Mouse (Mus musculus) skeletal muscle tissue, adult 2 months (tissue): ENCODE data around the gene Il22ra1.

Experiments
- DNase-seq: peaks from one replicate; pipeline ENCODE4 v3.0.0-alpha.2; 2012; ENCODE audit warnings: low read depth, low spot score

Il22ra1 gene

DNA sequence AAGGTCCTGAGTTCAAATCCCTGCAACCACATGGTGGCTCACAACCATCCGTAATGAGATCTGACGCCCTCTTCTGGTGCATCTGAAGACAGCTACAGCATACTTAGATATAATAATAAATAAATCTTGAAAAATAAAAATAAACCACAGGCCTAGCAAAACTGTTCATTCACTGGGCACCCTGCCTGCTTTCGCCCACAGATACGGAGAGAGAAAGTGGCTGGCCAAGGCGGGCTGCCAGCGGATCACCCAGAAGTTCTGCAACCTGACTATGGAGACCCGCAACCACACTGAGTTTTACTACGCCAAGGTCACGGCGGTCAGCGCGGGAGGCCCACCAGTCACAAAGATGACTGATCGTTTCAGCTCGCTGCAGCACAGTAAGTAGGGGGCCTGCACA is 5.9 kb downstream of the Il22ra1 start:
- DNase-seq: no peak

DNA sequence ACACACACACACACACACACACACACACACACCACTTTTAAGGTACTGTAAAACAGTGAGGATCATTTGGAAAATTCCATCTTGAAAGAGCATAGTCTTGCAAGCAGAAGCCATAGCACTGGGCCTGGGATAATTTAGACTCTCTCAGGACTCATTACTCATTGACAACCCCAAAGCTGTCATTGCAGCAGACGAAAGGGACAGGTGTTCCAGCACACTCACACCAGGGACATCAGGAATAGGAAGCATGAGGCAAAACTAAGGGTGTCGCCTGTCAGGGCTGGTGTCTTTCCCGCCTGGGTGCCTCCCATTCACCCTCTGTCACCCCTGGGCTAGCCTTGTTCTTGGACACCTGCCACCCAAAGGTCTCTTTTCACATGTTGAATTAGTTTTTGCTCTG is 8.9 kb downstream of the Il22ra1 start:
- DNase-seq: peak; percentile 4

DNA sequence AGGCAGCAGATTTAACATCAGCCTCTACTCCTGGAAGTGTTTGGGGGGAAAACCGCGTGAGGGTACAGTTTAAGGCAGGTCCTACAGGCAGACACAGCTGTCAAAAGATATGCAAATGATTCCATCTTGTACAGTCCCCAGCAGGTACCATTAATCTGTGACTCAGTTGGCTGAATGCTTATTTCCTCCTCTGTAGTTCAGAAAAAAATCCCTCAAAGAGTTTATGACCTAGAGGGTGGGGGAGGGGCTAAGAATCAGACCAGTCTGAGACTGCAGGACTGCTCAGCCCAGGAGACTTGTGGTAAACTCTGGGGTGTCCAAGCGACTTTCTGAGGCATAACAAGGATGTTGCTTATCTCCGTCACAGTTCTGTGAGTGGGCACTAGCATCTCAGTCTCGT is 10.3 kb downstream of the Il22ra1 start:
- no peak for DNase-seq

DNA sequence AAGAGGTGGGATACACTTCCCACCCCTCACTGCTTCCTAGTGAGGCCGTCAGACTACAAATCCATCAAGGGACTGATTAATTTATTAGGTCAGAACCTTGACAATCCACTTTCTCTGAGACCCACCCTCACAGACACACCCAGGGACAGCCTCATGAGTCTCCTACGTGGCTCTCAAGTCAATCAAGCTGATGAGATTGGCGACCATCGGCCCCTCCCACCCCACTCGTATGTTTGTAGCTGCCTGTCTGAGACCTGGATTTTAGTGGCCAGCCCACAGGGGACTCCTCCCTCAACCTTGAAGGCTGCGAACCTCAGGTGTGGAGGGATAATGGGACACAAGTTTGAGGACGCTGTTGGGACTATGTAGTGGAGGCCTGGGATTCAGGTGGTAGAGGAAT is 11.2 kb downstream of the Il22ra1 start:
- no peak for DNase-seq

DNA sequence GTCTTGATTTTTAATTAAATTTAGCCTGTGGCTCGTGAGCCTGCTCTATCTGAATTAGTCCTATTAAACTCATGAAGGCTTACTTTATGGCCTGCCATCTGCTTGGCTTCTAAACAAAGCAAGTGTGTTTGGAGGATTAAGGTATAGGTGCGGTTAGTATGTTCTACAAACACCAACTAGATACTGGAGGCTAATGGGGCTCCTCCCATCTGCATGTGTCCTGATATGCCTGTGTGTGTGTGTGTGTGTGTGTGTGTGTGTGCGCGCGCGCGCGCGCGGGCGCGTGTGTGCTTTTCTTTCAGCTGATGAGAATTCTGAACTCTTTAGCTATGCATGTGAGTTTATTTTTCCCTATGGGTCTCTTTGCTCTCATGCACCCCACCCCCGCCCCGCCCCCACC is 11.7 kb downstream of the Il22ra1 start:
- no peak for DNase-seq

DNA sequence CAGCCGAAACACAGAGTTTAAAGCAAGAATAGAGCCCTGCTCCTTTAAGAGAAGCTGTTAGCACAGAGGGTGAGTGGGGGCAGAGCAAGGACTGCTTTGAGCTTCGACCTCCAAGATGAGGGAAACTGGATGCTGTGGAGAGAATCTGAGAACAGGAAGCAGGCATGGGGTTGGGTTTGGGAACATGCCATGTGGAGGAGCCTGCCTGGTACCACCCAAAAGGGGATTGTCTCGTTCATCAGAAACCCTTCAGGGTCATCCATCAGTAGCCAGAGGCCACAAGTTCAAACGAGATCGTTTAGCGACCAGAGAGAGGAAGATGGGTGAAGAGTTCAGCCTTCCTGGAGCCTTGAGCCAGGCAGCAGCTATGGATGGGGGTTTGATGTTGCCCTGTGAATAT is 15.5 kb downstream of the Il22ra1 start:
- DNase-seq: no peak

DNA sequence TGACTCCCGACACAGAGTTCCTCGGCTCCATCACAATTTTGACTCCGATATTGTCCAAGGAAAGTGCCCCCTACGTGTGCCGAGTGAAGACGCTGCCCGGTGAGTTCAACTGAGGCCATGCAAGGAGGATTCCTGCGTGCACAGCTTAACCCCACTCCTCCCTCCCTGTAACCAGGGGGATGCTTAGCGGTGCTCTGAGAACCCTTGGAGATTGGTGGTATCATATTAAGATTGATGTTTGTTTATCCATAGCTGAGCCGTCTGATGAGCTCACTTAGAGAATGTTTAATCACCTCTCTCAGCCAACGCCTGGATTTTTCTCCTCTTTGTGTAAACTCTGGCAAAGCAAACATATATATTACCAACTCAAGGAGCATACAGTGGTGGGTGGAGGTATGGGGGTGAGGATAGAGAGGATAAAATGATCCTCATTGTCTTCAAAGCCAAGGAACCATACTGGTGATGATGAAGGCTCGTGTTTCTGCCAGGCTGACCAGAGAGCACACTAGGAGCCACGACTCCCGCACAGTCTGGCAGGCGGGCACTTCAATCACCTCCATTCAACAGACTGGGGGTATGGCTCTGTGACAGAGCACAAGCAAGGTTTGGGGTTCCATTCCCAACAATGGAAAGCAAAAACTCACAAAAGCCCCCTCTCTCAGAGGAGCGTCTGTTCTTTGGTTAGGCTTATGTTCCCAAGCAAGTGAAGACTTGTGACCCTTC is 16.9 kb downstream of the Il22ra1 start:
- no peak for DNase-seq

DNA sequence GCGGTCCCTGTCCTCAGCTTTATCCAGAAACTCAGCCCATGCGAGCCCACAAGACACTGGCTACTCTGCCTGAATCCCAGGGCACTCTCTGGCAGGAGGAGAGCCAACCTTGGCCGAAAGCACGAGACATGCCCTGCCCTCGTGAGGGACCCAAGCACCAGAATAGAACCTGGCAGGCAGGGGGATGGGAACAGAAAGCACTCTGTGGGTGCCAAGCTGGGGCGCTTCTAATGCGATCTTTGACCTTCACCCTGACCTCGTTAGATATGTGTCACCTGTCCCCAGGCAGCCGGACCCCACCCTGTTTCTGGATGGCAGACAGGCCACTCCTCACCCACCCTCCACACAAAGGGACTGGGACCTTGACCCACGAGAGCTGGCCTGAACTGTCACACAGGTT is 17.6 kb downstream of the Il22ra1 start:
- peak; percentile 28 for DNase-seq

DNA sequence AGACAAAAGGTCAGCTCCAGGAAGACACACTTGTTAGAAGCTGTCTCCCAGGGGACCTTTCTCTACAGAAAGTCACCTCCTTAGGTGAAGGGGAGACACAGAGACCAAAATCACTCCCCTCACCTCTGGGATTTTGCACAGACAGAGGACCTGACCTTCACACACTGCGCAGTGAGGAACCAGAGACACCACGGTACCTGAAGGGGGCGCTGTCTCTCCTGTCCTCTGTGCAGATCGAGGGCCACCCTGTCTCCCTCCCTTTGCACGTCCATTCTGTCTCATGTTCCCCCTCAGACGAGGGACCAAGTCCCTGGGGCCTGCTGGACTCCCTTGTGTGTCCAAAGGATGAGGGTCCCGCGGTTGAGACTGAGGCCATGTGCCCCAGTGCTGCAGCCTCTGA is 22.9 kb downstream of the Il22ra1 start:
- no peak for DNase-seq

DNA sequence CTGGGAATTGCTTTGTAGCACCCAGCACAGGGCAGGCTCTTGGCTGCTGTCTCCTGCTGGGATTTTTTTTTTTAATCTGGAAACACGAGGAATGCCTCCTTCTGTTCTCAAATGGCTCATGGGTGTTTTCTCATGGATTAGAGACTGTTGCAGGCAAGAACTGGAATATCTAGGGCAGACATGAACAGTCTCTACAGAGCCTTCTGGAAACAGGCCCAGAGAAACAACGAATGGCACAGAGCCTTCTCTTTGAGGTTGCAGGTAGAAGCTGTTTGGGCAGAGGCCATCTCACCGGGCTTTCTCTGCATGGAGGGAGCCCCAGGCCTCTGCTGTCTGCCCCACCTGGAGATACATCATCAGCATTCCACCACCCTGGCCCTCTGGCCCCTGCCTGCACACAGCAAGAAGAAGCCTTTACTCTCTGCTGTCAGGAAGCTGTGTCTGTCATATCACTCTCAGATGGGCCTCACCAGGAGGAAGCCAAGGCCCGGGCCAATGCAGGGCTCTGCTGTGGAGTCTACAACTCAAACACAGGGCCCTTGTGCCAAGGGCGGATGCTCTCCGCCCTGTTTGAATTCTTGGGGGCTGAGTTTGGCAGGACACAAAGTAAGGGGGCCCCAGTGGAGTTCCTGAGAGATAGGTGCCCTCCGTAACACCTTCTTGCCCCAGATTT is 24.3 kb downstream of the Il22ra1 start:
- no peak for DNase-seq

DNA sequence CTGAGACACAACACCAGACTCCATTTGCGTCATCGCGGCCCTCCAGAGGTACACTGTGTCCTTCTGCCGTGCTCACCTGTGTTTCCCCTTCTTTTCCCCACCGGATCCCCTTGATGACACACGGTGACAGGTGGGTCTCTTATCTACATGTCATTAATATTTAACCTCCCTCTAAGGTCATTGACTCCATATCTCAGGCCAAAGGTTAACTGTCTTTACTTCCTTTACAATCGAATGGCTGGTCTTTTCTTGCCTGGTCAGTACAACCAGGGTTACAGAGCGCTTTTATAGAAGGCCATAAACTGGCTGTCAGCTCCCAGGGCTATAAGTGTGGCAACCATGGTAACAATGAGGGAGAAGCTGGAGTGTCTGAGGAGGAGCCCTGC is 24.8 kb downstream of the Il22ra1 start:
- no peak for DNase-seq

DNA sequence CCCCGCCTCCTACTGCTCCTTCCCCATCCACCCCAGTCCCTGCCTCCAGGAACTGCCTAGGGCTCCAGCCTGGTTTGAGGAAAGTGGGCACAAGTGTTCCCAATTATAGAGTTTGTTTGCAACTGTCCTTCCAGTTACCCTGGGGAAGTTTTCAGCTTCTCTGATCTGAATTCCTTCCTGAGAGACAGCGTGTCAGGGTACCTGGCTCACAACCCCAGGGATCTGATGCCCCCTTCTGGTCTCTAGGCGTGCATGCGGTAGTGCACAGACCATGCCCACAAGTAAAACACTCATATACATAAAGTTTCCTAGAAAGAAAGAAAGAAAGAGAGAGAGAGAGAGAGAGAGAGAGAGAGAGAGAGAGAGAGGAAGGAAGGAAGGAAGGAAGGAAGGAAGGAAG is 30.4 kb downstream of the Il22ra1 start:
- no peak for DNase-seq

DNA sequence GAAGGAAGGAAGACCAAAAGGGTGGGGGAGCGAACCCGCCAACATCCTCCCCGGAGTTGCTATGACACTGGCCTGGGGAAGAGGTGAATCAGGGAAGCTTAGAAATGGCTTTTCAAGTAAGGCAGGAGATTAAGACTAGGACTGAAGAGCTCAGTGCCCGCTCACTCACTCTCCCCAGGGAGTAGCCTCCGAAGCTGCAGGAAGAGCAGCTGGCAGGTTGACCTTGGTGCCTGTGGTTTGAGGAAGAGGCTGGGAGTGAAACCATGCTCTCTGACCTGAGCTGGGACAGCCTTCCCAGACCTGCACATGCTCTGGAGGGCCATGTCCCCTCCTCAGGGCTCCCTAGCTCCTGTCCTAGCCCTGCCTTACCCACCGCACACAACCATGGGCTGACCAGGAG is 30.9 kb downstream of the Il22ra1 start:
- no peak for DNase-seq

DNA sequence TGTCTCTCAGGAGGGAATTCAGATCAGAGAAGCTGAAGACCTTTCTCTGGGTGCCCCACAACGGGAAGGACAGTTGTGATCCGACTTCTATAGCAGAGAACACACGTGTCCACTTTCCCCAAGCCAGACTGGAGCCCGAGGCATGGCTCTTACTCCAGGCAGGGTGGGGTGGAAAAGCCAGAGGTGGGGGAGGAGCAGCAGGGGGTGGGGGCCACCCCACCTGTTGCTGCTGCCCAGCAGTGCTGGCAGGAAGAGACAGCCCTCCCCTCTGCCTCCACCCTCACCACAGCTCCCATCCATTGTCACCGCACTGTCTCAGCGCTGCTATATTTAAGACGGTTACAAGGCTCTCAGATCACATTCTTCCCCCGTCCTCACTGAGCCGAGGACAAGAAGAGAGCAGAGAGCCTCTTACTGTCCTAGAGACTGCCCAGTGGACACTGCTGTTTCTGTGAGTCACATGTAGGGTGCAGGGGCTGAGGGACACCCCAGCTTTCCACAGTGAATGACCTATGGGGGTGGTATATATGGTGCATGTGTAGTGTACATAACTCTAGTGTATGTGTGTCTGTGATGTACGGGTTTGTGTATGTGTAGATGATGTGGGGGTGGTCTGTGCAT is 31.5 kb downstream of the Il22ra1 start, which contains the start of gene Myom3:
TSS of gene Myom3 (plus strand) at position 360 of the 621 bp plus-strand sequence.
- no peak for DNase-seq

DNA sequence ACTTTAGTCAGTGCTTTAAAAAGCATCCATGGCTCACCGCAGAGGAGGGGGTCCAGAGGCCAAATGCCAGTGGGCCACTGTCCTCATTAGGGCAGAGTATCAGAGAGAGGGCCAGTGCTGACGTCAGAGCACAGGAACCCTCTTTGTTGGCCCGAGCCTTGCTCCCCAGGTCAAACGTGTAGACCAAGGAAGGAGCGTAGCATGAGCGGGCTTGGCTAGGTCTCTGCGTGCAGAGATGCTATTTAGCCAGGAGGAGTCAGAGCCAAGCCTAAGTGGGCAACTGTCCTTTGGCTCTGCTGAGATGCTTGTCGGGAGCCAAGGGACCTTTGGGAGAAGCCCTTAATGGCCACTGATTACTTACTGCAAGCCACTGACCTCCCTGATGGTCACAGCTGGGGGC is 33.1 kb downstream of the Il22ra1 start:
- DNase-seq: no peak

DNA sequence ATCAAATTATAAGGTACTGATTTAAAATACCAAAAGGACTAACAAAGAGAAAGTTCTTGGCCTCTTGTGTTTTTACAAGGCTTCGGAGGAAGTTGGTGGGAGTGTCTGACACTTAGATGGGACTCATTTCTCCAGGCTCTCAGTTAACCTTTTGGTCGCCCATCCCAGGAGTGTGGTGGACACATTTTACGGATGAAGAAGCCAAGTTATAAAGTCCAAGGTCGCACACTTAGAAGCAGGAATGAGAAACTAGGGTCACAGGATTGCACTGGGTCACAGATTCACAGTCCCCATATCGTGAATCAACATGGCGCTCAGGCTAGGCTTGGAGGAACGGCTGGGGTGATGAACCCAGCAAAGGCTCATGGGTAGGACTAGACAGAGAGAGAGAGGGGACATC is 33.6 kb downstream of the Il22ra1 start:
- DNase-seq: no peak

DNA sequence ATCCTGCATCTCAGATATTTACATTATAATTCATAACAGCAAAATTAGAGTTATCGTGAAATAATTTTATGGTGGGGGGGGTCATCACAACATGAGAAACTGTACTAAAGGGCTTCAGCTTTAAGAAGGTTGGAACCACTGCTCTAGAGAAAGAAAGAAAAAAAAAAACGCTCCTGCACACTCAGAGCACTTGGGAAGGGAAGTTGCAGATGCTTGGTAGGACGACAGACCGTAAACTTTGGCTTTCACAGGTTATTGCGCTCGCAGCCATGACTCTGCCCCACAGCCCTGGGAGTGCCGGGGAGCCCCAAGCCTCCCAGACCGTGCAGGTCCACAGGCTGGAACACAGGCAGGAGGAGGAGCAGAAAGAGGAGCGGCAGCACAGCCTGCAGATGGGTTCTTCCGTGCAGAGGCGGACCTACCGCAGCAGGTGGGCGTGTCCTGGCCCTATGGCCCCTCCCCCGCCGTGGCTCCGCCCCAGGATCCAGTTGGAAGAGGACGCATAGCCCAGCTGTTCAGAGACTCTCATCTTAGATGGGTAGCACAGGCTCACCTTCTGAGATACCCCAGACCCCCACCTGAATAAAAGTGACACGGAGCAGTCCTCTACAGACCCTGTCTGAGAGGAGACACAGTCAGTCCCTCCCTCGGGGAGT is 34.4 kb downstream of the Il22ra1 start:
- DNase-seq: no peak

DNA sequence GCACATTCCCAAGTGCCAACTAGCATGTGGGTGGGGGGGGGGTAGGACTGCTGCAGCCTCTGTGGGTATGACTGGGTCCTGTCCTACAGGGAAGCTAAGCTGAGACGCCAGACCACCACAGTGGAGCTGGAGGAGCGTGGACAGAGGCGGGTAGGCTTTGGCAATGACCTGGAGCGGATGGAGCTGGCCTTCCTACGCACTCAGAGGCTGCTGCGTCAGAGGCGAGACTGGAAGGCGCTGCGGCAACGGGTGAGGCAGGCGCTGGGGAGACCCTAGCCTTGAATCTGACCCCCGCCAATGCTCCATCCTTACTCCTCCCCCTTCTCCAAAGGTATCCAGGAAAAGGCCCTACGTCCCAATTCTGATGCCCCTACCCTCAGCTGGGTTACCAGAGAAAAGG is 36.7 kb downstream of the Il22ra1 start:
- no peak for DNase-seq

DNA sequence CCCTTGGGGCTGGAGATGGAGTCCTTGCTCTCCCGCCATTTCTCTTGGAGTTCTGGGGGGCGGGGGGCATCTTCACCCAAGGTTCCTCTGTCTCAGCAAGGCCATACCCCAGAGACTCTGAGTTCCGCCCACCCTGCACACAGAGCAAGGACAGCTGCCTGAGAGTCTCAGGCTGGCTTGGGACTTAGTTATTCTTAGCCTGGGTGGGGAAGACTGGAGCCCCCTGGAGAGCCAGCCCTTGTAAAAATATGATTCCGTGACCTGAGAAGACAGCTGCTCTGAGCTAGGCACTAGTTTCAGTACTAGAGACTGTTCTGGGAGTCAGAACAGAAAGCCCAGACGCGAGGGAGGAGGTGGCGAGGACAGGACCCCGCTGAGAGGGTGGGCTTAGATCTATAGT is 37.7 kb downstream of the Il22ra1 start:
- DNase-seq: no peak

DNA sequence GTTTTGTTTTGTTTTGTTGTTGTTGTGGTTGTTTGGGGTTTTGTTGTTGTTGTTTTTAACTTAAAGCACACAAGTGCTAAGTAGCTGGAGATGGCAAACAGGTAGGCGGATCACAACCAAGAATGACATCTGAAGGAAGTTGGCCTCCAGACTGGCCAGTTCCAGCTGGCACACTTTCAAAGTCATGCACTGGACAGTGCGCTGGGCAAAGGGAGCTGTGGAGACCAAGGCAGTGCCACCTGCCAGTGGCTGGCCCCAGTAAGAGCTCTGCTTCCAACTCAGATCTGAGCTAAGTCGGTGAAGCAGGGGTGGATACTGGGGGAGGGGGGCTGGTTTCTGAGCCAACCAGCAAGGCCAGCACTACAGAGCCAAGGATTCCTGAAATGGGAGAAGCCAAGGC is 39.0 kb downstream of the Il22ra1 start:
- DNase-seq: no peak

DNA sequence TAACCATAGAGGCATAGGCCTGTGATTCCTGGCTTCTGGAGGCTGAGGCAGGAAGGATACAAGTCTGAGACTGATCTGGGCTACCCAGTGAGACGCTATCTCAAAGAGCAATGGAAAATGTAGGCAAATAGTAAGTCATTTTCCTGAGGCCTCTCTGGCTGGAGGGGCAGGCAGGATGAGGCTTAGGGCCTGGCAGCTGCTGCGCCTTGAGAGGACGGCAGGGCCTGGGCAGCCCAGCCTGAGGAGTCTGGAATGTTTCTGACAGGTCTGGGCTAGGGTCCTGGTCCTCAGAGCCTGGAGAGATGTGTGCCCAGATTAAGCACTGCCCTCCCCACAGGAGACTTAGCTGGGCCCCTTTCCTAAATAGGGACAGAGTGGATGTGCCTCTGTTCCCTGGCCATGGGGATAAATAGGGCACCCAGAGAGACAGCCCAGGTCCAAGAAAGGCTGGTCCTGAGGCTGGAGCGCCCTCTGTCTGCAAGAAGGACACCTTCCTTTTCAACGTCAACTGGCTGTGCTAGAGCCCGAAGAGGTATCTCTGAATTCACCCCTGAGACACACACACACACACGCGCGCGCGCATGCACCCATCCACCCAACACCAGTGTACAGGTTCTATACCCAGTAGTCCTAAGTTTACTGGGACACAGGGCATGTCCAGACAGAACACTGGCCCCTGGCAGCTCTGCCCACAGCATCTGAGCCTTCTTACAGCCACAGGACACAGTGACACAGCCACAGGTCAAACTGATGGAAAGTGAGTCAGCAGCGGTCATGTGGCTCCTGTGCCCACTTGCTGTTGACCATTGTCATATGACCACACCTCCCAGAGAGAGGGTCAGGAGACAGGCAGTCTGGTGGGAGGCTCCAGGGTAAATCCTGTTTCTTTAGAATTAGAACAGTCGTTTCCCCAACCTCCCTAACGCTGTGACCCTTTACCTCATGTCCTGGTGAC is 40.9 kb downstream of the Il22ra1 start:
- DNase-seq: peak; percentile 39
